Mouse (Mus musculus) lung, postnatal 0 days (tissue): ENCODE data around the gene Heca.

Experiments used
- CTCF ChIP-seq: IDR thresholded peaks from 2 replicates; pipeline ENCODE4 v1.5.1; 2016; ENCODE audit warnings: antibody characterized with exemption, mild to moderate bottlenecking
- EP300 ChIP-seq: IDR thresholded peaks from 2 replicates; pipeline ENCODE4 v1.6.1; 2016; ENCODE audit warnings: antibody characterized with exemption, mild to moderate bottlenecking, control low read depth

DNA sequence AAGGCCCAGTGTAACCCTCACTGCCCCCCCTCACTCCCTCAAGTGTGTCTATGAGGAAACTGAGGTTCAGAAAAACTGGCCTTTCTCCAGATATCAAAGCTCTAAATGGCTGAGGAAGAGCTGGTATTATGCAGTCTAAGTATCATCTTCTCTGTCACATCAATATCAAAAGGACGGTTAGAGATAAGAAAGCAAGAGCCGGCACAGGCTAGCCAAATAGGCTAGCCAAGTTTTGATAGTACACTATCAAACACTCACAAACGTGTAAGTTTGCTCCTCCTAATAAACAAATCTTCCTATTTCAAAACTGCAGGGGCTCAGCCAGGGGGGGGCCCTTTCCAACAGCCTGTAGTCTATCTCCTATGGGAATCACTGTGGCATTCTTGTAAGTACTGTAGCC lies 1.8 kb downstream of the Heca start:
- TF ChIP-seq EP300 (no peak), CTCF (no peak)
